Mouse (Mus musculus) hindbrain, embryonic 16.5 days (tissue): ENCODE data around the gene Bola2. TPM values are rescaled to one million over a fixed set of nuclear protein-coding genes. Genes with fewer than 3 reads are reported as not detected.

Experiments used
- polyA plus RNA-seq: library from polyadenylated mRNA; unstranded; fragments of >200 nt; fragmentation: Nextera tagmentation; extraction: Ambion mirVana; gene quantifications from 2 replicates; pipeline ENCODE4 v1.2.1, GENCODE M21; 2015

Gene Bola2
- polyA plus RNA-seq, 1 experiment from 2014 or later = 130 TPM

Other genes with a start within 250 kb of the Bola2 start
- gene Atp2a1, start 232.3 kb upstream of the Bola2 start, polyA plus RNA-seq = 0.56 and 14.3 TPM in 2 replicates
- gene Sh2b1, start 220.0 kb upstream of the Bola2 start, polyA plus RNA-seq = 70.7 and 76.5 TPM in 2 replicates
- 136 and 137 TPM in 2 replicates for gene Tufm, start 208.0 kb upstream of the Bola2 start, polyA plus RNA-seq
- 48.1 and 59.7 TPM in 2 replicates for gene Atxn2l, start 192.0 kb upstream of the Bola2 start, polyA plus RNA-seq
- gene Eif3c, start 129.0 kb upstream of the Bola2 start, polyA plus RNA-seq = 172 and 174 TPM in 2 replicates
- 0.36 and 0.88 TPM in 2 replicates for gene Apobr, start 110.5 kb upstream of the Bola2 start, polyA plus RNA-seq
- 37.1 and 38.9 TPM in 2 replicates for gene Cln3, start 109.6 kb upstream of the Bola2 start, polyA plus RNA-seq
- not detected in 2 replicates for gene Il27, start 100.5 kb upstream of the Bola2 start, polyA plus RNA-seq
- gene Nupr1, start 64.5 kb upstream of the Bola2 start, polyA plus RNA-seq = 14.8 and 15.6 TPM in 2 replicates
- 54.9 and 56.5 TPM in 2 replicates for gene Sgf29, start 46.1 kb upstream of the Bola2 start, polyA plus RNA-seq
- 11.9 and 12.0 TPM in 2 replicates for gene Sult1a1, start 19.0 kb upstream of the Bola2 start, polyA plus RNA-seq
- 13.4 and 15.0 TPM in 2 replicates for gene Slx1b, start 383 bp downstream of the Bola2 start, polyA plus RNA-seq
- 119 and 125 TPM in 2 replicates for gene Coro1a, start 12.4 kb downstream of the Bola2 start, polyA plus RNA-seq
- gene Mapk3, start 64.2 kb downstream of the Bola2 start, polyA plus RNA-seq = 114 and 119 TPM in 2 replicates
- gene Gdpd3, start 70.9 kb downstream of the Bola2 start, polyA plus RNA-seq = 1.4 and 1.5 TPM in 2 replicates
- 187 and 200 TPM in 2 replicates for gene Ypel3, start 81.6 kb downstream of the Bola2 start, polyA plus RNA-seq
- 0.29 and 0.55 TPM in 2 replicates for gene Tbx6, start 86.1 kb downstream of the Bola2 start, polyA plus RNA-seq
- 157 and 165 TPM in 2 replicates for gene Ppp4c, start 97.1 kb downstream of the Bola2 start, polyA plus RNA-seq
- 52.8 and 59.4 TPM in 2 replicates for gene Fam57b, start 102.3 kb downstream of the Bola2 start, polyA plus RNA-seq
- 0.49 TPM in 1 of 2 replicates, not detected in the other for gene 4930451I11Rik, start 136.2 kb downstream of the Bola2 start, polyA plus RNA-seq
- 31.1 and 34.0 TPM in 2 replicates for gene Doc2a, start 152.0 kb downstream of the Bola2 start, polyA plus RNA-seq
- gene Hirip3, start 166.6 kb downstream of the Bola2 start, polyA plus RNA-seq = 21.1 and 23.6 TPM in 2 replicates
- 88.3 and 100 TPM in 2 replicates for gene Ino80e, start 167.0 kb downstream of the Bola2 start, polyA plus RNA-seq
- 52.8 and 60.3 TPM in 2 replicates for gene Taok2, start 189.3 kb downstream of the Bola2 start, polyA plus RNA-seq
- 34.0 and 35.9 TPM in 2 replicates for gene Tmem219, start 227.5 kb downstream of the Bola2 start, polyA plus RNA-seq
- 126 and 134 TPM in 2 replicates for gene Kctd13, start 233.5 kb downstream of the Bola2 start, polyA plus RNA-seq